Mouse (Mus musculus): ENCODE data around the gene Oxsr1. TPM values are rescaled to one million over a fixed set of nuclear protein-coding genes. Genes with fewer than 3 reads are reported as not detected.
"Not testable (repeated sequence)": the region's sequence is repeated elsewhere in the genome, so short reads cannot be mapped to it uniquely, and the experiment has no call there.

Gene Oxsr1
- total and polyA plus RNA-seq, 2 experiments from 2014 or later = 8.8 to 57.5 TPM

- ATAC-seq (no peak), DNase-seq (no peak)
- TF ChIP-seq CTCF (IDR thresholded peaks at IDR 0.05; ENCODE audit: low read depth) = no peak
- Histone ChIP-seq H3K36me3 (ENCODE audit: insufficient read depth) (peaks cover 8% of the 10 kb centered on the region; the same call in 1 of the 2 replicates), H3K9ac (no peak overlapping the region), H3K4me2 (ENCODE audit: low read depth) (no peak overlapping the region), H3K27ac (ENCODE audit: low read depth, low read length) (no peak overlapping the region), H3K9me3 (ENCODE audit: low read length) (no peaks in the 10 kb centered on the region), H3K27me3 (ENCODE audit: insufficient read depth, low read length) (no peaks in the 10 kb centered on the region), H3K4me1 (ENCODE audit: insufficient read depth) (no peaks in the 10 kb centered on the region), H3K4me3 (ENCODE audit: low read depth, low read length) (no peak overlapping the region)
- WGBS = 78% methylated on average over 2 of the region's 2 CpGs
Observed at GRCm38 (mm10) chr9:119230829-119231228, 91.4 kb downstream of the Oxsr1 start.

DNA sequence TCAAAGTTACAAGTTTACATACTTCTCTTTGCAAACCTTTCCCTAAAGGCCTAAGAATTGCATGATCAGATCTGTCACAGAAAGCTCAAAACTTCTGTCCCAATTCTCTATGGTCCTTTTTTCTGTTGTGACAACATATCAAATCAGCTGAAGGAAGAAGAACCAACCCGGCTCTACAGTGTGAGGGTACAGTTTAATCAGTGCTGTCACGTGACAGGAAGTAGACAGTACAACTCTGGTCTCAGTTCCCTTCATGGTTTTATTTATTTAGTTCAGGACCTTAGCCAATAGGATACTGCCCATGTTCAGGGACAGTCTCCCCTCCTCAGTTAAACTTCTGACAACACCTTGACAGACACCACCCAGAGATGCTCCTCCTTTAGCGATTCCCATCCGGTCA, 102.0 kb downstream of the Oxsr1 start:
- ATAC-seq (no peak), DNase-seq (no peak)
- H3K4me3 ChIP-seq (ENCODE audit: low read depth, low read length) = no peak overlapping the region
- no peak overlapping the region for H3K27ac ChIP-seq (ENCODE audit: low read depth, low read length)
- no peaks in the 10 kb centered on the region for H3K9me3 ChIP-seq (ENCODE audit: low read length)
- H3K9ac ChIP-seq = no peak overlapping the region
- no peak for TF ChIP-seq CTCF (IDR thresholded peaks at IDR 0.05; ENCODE audit: low read depth)
- no peaks in the 10 kb centered on the region for H3K4me1 ChIP-seq (ENCODE audit: insufficient read depth)
- no peaks in the 10 kb centered on the region for H3K27me3 ChIP-seq (ENCODE audit: insufficient read depth, low read length)
- WGBS = 93% methylated on average over 4 of the region's 4 CpGs
- H3K4me2 ChIP-seq (ENCODE audit: low read depth) = no peak overlapping the region
- H3K36me3 ChIP-seq (ENCODE audit: insufficient read depth) = no peaks in the 10 kb centered on the region; the same call in 1 of the 2 replicates

DNA sequence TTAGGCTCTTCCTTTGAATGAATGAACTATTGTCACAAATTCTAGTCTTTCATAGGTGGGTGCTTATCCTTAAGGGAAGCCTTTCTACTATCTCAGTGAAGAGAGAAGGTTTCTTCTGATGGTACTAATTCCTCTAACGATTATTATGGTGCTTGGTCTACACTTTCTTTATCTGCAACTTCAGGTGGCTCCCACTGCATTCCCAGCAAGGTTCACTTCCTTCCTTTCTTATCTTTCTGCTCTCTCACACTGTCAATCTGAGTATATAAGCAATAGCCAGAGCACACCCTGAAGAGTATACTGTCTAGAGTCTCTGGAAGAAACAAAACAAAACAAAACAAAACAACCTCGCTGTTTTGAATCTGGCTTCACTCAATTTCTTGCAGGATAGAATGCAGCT, 102.6 kb downstream of the Oxsr1 start:
- DNase-seq (no peak), ATAC-seq (no peak)
- H3K9me3 ChIP-seq (ENCODE audit: low read length) = no peaks in the 10 kb centered on the region
- no peaks in the 10 kb centered on the region for H3K27me3 ChIP-seq (ENCODE audit: insufficient read depth, low read length)
- no peaks in the 10 kb centered on the region; the same call in 1 of the 2 replicates for H3K36me3 ChIP-seq (ENCODE audit: insufficient read depth)
- H3K4me2 ChIP-seq (ENCODE audit: low read depth) = no peak overlapping the region
- H3K27ac ChIP-seq (ENCODE audit: low read depth, low read length) = no peak overlapping the region
- H3K4me1 ChIP-seq (ENCODE audit: insufficient read depth) = no peaks in the 10 kb centered on the region
- no peak overlapping the region for H3K4me3 ChIP-seq (ENCODE audit: low read depth, low read length)
- no peak for TF ChIP-seq CTCF (IDR thresholded peaks at IDR 0.05; ENCODE audit: low read depth)
- 88% methylated on average over 2 of the region's 2 CpGs for WGBS
- no peak overlapping the region for H3K9ac ChIP-seq

- not testable (repeated sequence) for DNase-seq; H3K4me2 ChIP-seq (ENCODE audit: low read depth); H3K9me3 ChIP-seq (ENCODE audit: low read length); H3K4me3 ChIP-seq (ENCODE audit: low read depth, low read length); H3K36me3 ChIP-seq (ENCODE audit: insufficient read depth); H3K4me1 ChIP-seq (ENCODE audit: insufficient read depth); H3K27ac ChIP-seq (ENCODE audit: low read depth, low read length); ATAC-seq; H3K27me3 ChIP-seq (ENCODE audit: insufficient read depth, low read length); H3K9ac ChIP-seq
- 91% methylated on average over 2 of the region's 2 CpGs for WGBS
Observed at GRCm38 (mm10) chr9:119215341-119215740, 106.9 kb downstream of the Oxsr1 start.

DNA sequence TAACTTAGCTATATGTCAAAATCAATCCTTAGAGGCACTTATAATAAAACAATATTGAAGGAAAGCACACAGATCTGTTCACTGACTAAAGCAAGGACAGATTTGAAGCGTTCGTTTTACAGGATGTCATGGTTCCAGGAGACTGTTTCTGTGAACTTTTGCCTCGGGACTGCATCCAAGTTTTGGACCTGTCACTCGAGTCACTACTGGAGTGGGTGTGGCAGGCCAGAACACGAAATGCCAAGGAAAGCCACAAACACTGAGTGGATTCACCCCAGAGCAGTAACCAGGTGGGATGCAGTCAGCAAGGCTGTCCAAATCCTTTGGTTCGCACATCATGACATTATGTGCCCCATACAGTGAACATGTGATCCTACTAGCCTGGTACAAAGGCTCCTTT, 107.6 kb downstream of the Oxsr1 start:
- H3K4me1 ChIP-seq (ENCODE audit: insufficient read depth) = no peaks in the 10 kb centered on the region
- 92% methylated on average over 6 of the region's 6 CpGs for WGBS
- no peak overlapping the region for H3K4me3 ChIP-seq (ENCODE audit: low read depth, low read length)
- TF ChIP-seq CTCF (IDR thresholded peaks at IDR 0.05; ENCODE audit: low read depth) = no peak
- H3K27me3 ChIP-seq (ENCODE audit: insufficient read depth, low read length) = no peaks in the 10 kb centered on the region
- H3K9me3 ChIP-seq (ENCODE audit: low read length) = no peaks in the 10 kb centered on the region
- H3K9ac ChIP-seq = no peak overlapping the region
- H3K36me3 ChIP-seq (ENCODE audit: insufficient read depth) = no peaks in the 10 kb centered on the region; the same call in 1 of the 2 replicates
- ATAC-seq (no peak), DNase-seq (no peak)
- H3K4me2 ChIP-seq (ENCODE audit: low read depth) = no peak overlapping the region
- no peak overlapping the region for H3K27ac ChIP-seq (ENCODE audit: low read depth, low read length)

- no peak for DNase-seq
- H3K4me2 ChIP-seq (ENCODE audit: low read depth) = no peak overlapping the region
- WGBS = 80% methylated on average over 8 of the region's 8 CpGs
- ATAC-seq = no peak
- no peak for TF ChIP-seq CTCF (IDR thresholded peaks at IDR 0.05; ENCODE audit: low read depth)
- no peaks in the 10 kb centered on the region for H3K9me3 ChIP-seq (ENCODE audit: low read length)
- H3K27ac ChIP-seq (ENCODE audit: low read depth, low read length) = no peak overlapping the region
- no peaks in the 10 kb centered on the region for H3K4me1 ChIP-seq (ENCODE audit: insufficient read depth)
- H3K9ac ChIP-seq = no peak overlapping the region
- H3K4me3 ChIP-seq (ENCODE audit: low read depth, low read length) = no peak overlapping the region
- H3K27me3 ChIP-seq (ENCODE audit: insufficient read depth, low read length) = no peaks in the 10 kb centered on the region
- no peaks in the 10 kb centered on the region; the same call in 1 of the 2 replicates for H3K36me3 ChIP-seq (ENCODE audit: insufficient read depth)
Observed at GRCm38 (mm10) chr9:119212996-119213395, 109.2 kb downstream of the Oxsr1 start.

GRCm38 (mm10) chr9:119208998-119209397, 113.2 kb downstream of the Oxsr1 start, which contains the start of gene Slc22a13:
TSS of gene Slc22a13 (minus strand) at chr9:119209098.
- Histone ChIP-seq H3K27me3 (ENCODE audit: insufficient read depth, low read length) (no peaks in the 10 kb centered on the region), H3K4me3 (ENCODE audit: low read depth, low read length) (no peak within 1 kb of the TSS), H3K9ac (no peak within 1 kb of the TSS), H3K27ac (ENCODE audit: low read depth, low read length) (no peak within 1 kb of the TSS), H3K36me3 (ENCODE audit: insufficient read depth) (no peaks in the 10 kb centered on the region), H3K9me3 (ENCODE audit: low read length) (no peaks in the 10 kb centered on the region), H3K4me2 (ENCODE audit: low read depth) (no peak within 1 kb of the TSS), H3K4me1 (ENCODE audit: insufficient read depth) (no peaks in the 10 kb centered on the region)
- WGBS = 96% methylated on average over 4 of the region's 4 CpGs
- TF ChIP-seq CTCF (IDR thresholded peaks at IDR 0.05; ENCODE audit: low read depth) = no peak
- no peak for ATAC-seq
- DNase-seq = no peak

GRCm38 (mm10) chr9:119207113-119207512, 115.1 kb downstream of the Oxsr1 start:
- Histone ChIP-seq H3K4me2 (ENCODE audit: low read depth) (no peak overlapping the region), H3K36me3 (ENCODE audit: insufficient read depth) (no peaks in the 10 kb centered on the region), H3K4me3 (ENCODE audit: low read depth, low read length) (no peak overlapping the region), H3K9me3 (ENCODE audit: low read length) (no peaks in the 10 kb centered on the region), H3K4me1 (ENCODE audit: insufficient read depth) (no peaks in the 10 kb centered on the region), H3K27ac (ENCODE audit: low read depth, low read length) (no peak overlapping the region), H3K9ac (no peak overlapping the region), H3K27me3 (ENCODE audit: insufficient read depth, low read length) (no peaks in the 10 kb centered on the region)
- WGBS = 73% methylated on average over 4 of the region's 4 CpGs
- DNase-seq (no peak), ATAC-seq (no peak)
- no peak for TF ChIP-seq CTCF (IDR thresholded peaks at IDR 0.05; ENCODE audit: low read depth)

All from forebrain, postnatal 0 days (tissue).